Mouse (Mus musculus) E14TG2a.4 (cell line): Measurements from ENCODE around the gene Ltbp2.

Source experiments
- H3K27me3 ChIP-seq: 2 replicates; pipeline ENCODE4 v1.6.1; 2014; ENCODE audit warnings: low read length, control low read depth; ENCODE audit not compliant: insufficient read depth
- H3K36me3 ChIP-seq: 2 replicates; pipeline ENCODE4 v1.6.1; 2014; ENCODE audit warnings: low read length, control low read depth; ENCODE audit not compliant: insufficient read depth
- H3K4me1 ChIP-seq: replicated peaks from 2 replicates; pipeline ENCODE4 v1.6.1; 2014; ENCODE audit warnings: low read depth, low read length, control low read depth
- H3K4me3 ChIP-seq: replicated peaks from 2 replicates; pipeline ENCODE4 v1.5.1; 2014; ENCODE audit warnings: mild to moderate bottlenecking, low read length
- H3K9me3 ChIP-seq: 2 replicates; pipeline ENCODE4 v1.6.1; 2014; ENCODE audit warnings: low read length, control low read depth
- CTCF ChIP-seq: conservative IDR thresholded peaks from 2 replicates; pipeline ENCODE4 v1.5.1; 2014; ENCODE audit warnings: low read length
- NANOG ChIP-seq: IDR thresholded peaks from 2 replicates; pipeline ENCODE4 v1.6.1; 2014; ENCODE audit warnings: borderline replicate concordance, low read length, mixed read lengths
- POU5F1 ChIP-seq: IDR thresholded peaks from 2 replicates; pipeline ENCODE4 v1.6.1; 2014; ENCODE audit warnings: low read length, borderline replicate concordance

Ltbp2 gene

GRCm38 (mm10) chr12:84756016-84756415 lies 120.3 kb downstream of the Ltbp2 start:
- Histone ChIP-seq H3K4me3 (no peak overlapping the region), H3K9me3 (no peaks in the 10 kb centered on the region), H3K36me3 (peaks cover 65% of the 10 kb centered on the region), H3K4me1 (peaks cover 22% of the 10 kb centered on the region), H3K27me3 (no peaks in the 10 kb centered on the region)
- no peak for TF ChIP-seq NANOG
- no peak for TF ChIP-seq CTCF

GRCm38 (mm10) chr12:84755008-84755695 lies 121.2 kb downstream of the Ltbp2 start:
- H3K4me1 ChIP-seq = peaks cover 22% of the 10 kb centered on the region
- peaks cover 56% of the 10 kb centered on the region for H3K36me3 ChIP-seq
- no peak overlapping the region for H3K4me3 ChIP-seq
- H3K9me3 ChIP-seq = no peaks in the 10 kb centered on the region
- no peak for TF ChIP-seq POU5F1
- TF ChIP-seq CTCF = peak; percentile 80
- no peak for TF ChIP-seq NANOG
- no peaks in the 10 kb centered on the region for H3K27me3 ChIP-seq

GRCm38 (mm10) chr12:84752131-84752977 lies 124.0 kb downstream of the Ltbp2 start:
- H3K4me1 ChIP-seq = peaks cover 22% of the 10 kb centered on the region
- TF ChIP-seq POU5F1 = no peak
- no peak for TF ChIP-seq NANOG
- no peak for TF ChIP-seq CTCF
- peaks cover 2% of the 10 kb centered on the region; the same call in 1 of the 2 replicates for H3K27me3 ChIP-seq
- no peaks in the 10 kb centered on the region for H3K9me3 ChIP-seq
- no peak overlapping the region for H3K4me3 ChIP-seq
- H3K36me3 ChIP-seq = peaks cover 28% of the 10 kb centered on the region

GRCm38 (mm10) chr12:84750661-84751060 lies 125.7 kb downstream of the Ltbp2 start:
- peaks cover 11% of the 10 kb centered on the region for H3K36me3 ChIP-seq
- H3K4me3 ChIP-seq = no peak overlapping the region
- H3K9me3 ChIP-seq = no peaks in the 10 kb centered on the region
- TF ChIP-seq NANOG (no peak), POU5F1 (no peak), CTCF (no peak)
- peaks cover 27% of the 10 kb centered on the region for H3K4me1 ChIP-seq
- peaks cover 8% of the 10 kb centered on the region for H3K27me3 ChIP-seq

- Histone ChIP-seq H3K4me1 (peaks cover 13% of the 10 kb centered on the region; the same call in 1 of the 2 replicates), H3K36me3 (no peaks in the 10 kb centered on the region), H3K9me3 (no peaks in the 10 kb centered on the region), H3K27me3 (peaks cover 10% of the 10 kb centered on the region), H3K4me3 (no peak overlapping the region)
- TF ChIP-seq NANOG (no peak), POU5F1 (no peak), CTCF (no peak)
Measured at GRCm38 (mm10) chr12:84748134-84748533, 128.2 kb downstream of the Ltbp2 start.

GRCm38 (mm10) chr12:84745700-84746099 lies 130.6 kb downstream of the Ltbp2 start:
- Histone ChIP-seq H3K9me3 (no peaks in the 10 kb centered on the region), H3K4me1 (peaks cover 11% of the 10 kb centered on the region; the same call in 1 of the 2 replicates), H3K4me3 (no peak overlapping the region), H3K27me3 (peaks cover 10% of the 10 kb centered on the region), H3K36me3 (no peaks in the 10 kb centered on the region)
- no peak for TF ChIP-seq NANOG
- no peak for TF ChIP-seq POU5F1
- TF ChIP-seq CTCF = no peak

GRCm38 (mm10) chr12:84743496-84743895 lies 132.8 kb downstream of the Ltbp2 start:
- TF ChIP-seq CTCF = no peak
- TF ChIP-seq NANOG = no peak
- no peak for TF ChIP-seq POU5F1
- Histone ChIP-seq H3K4me3 (no peak overlapping the region), H3K27me3 (peaks cover 10% of the 10 kb centered on the region), H3K9me3 (no peaks in the 10 kb centered on the region), H3K4me1 (peaks cover 11% of the 10 kb centered on the region; the same call in 1 of the 2 replicates), H3K36me3 (no peaks in the 10 kb centered on the region)

GRCm38 (mm10) chr12:84733366-84733765 lies 143.0 kb downstream of the Ltbp2 start:
- Histone ChIP-seq H3K4me1 (peaks cover 17% of the 10 kb centered on the region), H3K36me3 (no peaks in the 10 kb centered on the region), H3K4me3 (no peak overlapping the region), H3K27me3 (peaks cover 26% of the 10 kb centered on the region), H3K9me3 (peaks cover 11% of the 10 kb centered on the region)
- TF ChIP-seq POU5F1 (no peak), CTCF (no peak), NANOG (no peak)
